Mouse (Mus musculus) erythroblast, embryonic 14.5 days (primary cell): ENCODE results near the gene Sv2a. TPM values are rescaled to one million over a fixed set of nuclear protein-coding genes. Genes with fewer than 3 reads are reported as not detected.

Experiments
- H3K27me3 ChIP-seq: 2 replicates; pipeline ENCODE4 v1.6.1; 2012; ENCODE audit warnings: inconsistent platforms; ENCODE audit not compliant: control insufficient read depth
- H3K36me3 ChIP-seq: 2 replicates; pipeline ENCODE4 v1.6.1; 2012; ENCODE audit warnings: mild to moderate bottlenecking, inconsistent platforms; ENCODE audit not compliant: control insufficient read depth
- H3K4me1 ChIP-seq: 2 replicates; pipeline ENCODE4 v1.6.1; 2012; ENCODE audit warnings: inconsistent platforms; ENCODE audit not compliant: control insufficient read depth
- H3K4me3 ChIP-seq: replicated peaks from 2 replicates; pipeline ENCODE3; 2012; ENCODE audit warnings: moderate library complexity, mild to moderate bottlenecking, inconsistent platforms
- H3K9me3 ChIP-seq: 2 replicates; pipeline ENCODE4 v1.6.1; 2012; ENCODE audit warnings: low read length, inconsistent platforms, mixed read lengths; ENCODE audit not compliant: control insufficient read depth
- GATA1 ChIP-seq: IDR thresholded peaks from 2 replicates; pipeline ENCODE4 v1.6.1; 2012; ENCODE audit warnings: low read length, inconsistent platforms, mixed read lengths
- TAL1 ChIP-seq: IDR thresholded peaks from 3 replicates; pipeline ENCODE4 v1.6.1; 2012; ENCODE audit warnings: low read length, inconsistent platforms, mixed read lengths
- polyA plus RNA-seq: library from polyadenylated mRNA; stranded (reverse); fragments of >175 nt; gene quantifications from 2 replicates; pipeline ENCODE4 v1.2.3, GENCODE M21; 2012

Sv2a gene
- not detected in 2 replicates for polyA plus RNA-seq

GRCm38 (mm10) chr3:96180727-96181477, at the start of gene Sv2a:
Gene Sv2a, plus strand, starts transcription at chr3:96181151.
- Histone ChIP-seq H3K4me3 (peak within 1 kb of the TSS; percentile 41), H3K4me1 (peaks cover 9% of the 10 kb centered on the region), H3K9me3 (no peaks in the 10 kb centered on the region), H3K27me3 (peaks cover 51% of the 10 kb centered on the region), H3K36me3 (peaks cover 32% of the 10 kb centered on the region)
- TF ChIP-seq GATA1 (no peak), TAL1 (no peak)

- Histone ChIP-seq H3K9me3 (no peaks in the 10 kb centered on the region), H3K36me3 (peaks cover 33% of the 10 kb centered on the region), H3K4me3 (no peak overlapping the region), H3K27me3 (no peaks in the 10 kb centered on the region), H3K4me1 (peaks cover 6% of the 10 kb centered on the region)
- TF ChIP-seq TAL1 (no peak), GATA1 (no peak)
Observed at GRCm38 (mm10) chr3:96132478-96132877, 48.5 kb upstream of the Sv2a start.

DNA sequence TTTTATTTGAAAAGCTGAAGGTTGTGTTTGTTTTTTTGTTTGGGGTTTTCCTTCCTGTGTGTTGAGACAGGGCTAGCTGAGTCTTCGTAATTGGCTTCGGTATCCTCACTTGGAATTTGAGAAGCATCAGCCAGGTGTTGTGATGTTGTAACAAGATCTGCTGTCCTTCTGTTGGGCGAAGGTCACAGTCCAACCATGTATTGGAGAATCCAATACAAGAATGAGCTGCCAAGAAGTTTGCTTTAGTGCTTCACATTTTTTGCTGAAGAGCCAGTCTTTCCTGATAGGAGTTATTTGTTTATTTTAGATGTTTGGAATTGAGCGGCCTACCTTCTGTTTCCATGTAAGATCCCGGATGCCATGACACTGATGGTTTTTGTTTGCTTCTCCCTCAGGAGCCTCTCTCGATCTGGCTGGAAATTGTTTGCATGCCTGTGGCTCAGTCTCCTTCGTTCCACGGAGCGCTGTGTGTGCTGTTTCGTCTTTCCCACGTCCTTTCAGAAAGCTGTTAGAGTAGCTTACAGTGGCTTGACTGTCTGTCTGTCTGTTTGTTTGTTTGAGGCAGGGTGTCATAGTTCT, 47.5 kb upstream of the Sv2a start:
- TF ChIP-seq TAL1 (no peak), GATA1 (no peak)
- no peak overlapping the region for H3K4me3 ChIP-seq
- no peaks in the 10 kb centered on the region for H3K27me3 ChIP-seq
- H3K4me1 ChIP-seq: peaks cover 6% of the 10 kb centered on the region
- no peaks in the 10 kb centered on the region for H3K9me3 ChIP-seq
- H3K36me3 ChIP-seq: peaks cover 42% of the 10 kb centered on the region

GRCm38 (mm10) chr3:96135011-96135410, 45.9 kb upstream of the Sv2a start:
- Histone ChIP-seq H3K36me3 (peaks cover 50% of the 10 kb centered on the region), H3K9me3 (no peaks in the 10 kb centered on the region), H3K27me3 (no peaks in the 10 kb centered on the region), H3K4me3 (no peak overlapping the region), H3K4me1 (peaks cover under 1% of the 10 kb centered on the region; the same call in 1 of the 2 replicates)
- no peak for TF ChIP-seq TAL1
- TF ChIP-seq GATA1: no peak

- Histone ChIP-seq H3K36me3 (peaks cover 90% of the 10 kb centered on the region), H3K4me1 (peaks cover 6% of the 10 kb centered on the region)
- TF ChIP-seq TAL1 (no peak), GATA1 (no peak)
Observed at GRCm38 (mm10) chr3:96147950-96148349, 33.0 kb upstream of the Sv2a start.

DNA sequence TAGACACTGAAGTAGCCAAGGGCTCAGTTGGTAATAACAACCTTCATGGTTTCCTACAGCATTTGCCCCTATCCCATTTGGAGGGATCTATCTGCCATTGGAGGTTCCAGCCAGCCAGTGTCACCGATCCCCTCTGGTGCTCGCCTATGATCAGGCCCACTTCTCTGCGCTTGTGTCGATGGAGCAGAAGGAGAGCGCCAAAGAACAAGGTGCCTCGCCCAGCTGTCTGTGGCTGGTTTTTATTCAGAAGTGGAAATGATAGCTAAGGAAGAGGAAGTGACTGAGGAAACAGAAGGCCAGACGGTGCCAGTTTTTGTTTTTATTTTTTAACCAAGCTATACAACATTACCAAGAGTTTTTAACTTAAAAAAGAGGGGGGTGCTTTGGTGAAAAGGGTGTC, 29.1 kb upstream of the Sv2a start:
- peaks cover 6% of the 10 kb centered on the region for H3K4me1 ChIP-seq
- no peaks in the 10 kb centered on the region for H3K27me3 ChIP-seq
- peaks cover 84% of the 10 kb centered on the region for H3K36me3 ChIP-seq
- TF ChIP-seq TAL1 (no peak), GATA1 (no peak)
- no peak overlapping the region for H3K4me3 ChIP-seq
- H3K9me3 ChIP-seq: no peaks in the 10 kb centered on the region

More at GRCm38 (mm10) chr3:96147950-96148349, 33.0 kb upstream of the Sv2a start:
- no peak overlapping the region for H3K4me3 ChIP-seq
- H3K9me3 ChIP-seq: no peaks in the 10 kb centered on the region
- H3K27me3 ChIP-seq: no peaks in the 10 kb centered on the region

DNA sequence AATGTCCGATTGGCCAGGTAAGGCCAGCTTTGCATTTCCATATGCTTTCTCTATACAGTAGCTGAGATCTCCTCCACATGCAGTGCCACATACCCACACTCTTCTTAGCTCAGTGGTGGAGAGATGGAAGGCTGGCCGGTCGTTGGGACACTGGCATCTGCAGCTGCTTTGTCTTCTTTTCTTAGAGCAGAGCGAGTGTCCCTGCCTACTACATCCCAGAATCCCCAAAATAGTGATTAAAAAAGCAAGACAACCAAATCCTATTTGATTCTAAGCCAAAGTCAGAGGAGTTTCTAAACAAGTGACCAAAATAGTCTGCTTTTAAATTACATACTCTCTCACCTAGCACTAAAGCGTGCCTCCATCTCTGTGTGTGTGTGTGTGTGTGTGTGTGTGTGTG, 28.3 kb upstream of the Sv2a start:
- Histone ChIP-seq H3K4me1 (peaks cover 4% of the 10 kb centered on the region), H3K4me3 (no peak overlapping the region), H3K9me3 (no peaks in the 10 kb centered on the region), H3K36me3 (peaks cover 77% of the 10 kb centered on the region), H3K27me3 (no peaks in the 10 kb centered on the region)
- TF ChIP-seq GATA1 (no peak), TAL1 (no peak)

DNA sequence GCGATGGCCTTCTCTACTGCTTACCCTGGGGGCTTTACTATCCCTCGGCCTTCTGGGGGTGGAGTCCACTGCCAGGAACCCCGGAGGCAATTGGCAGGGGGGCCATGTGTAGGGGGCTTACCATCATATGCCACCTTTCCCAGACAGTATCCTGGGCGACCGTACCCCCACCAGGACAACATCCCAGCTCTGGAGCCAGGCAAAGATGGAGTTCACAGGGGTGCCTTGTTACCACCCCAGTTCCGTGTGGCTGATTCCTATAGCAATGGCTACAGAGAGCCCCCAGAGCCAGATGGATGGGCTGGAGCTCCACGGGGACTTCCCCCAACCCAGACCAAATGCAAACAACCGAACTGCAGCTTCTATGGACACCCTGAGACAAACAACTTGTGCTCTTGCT, 25.4 kb upstream of the Sv2a start:
- Histone ChIP-seq H3K27me3 (peaks cover 18% of the 10 kb centered on the region), H3K9me3 (no peaks in the 10 kb centered on the region), H3K4me1 (0 out of 2 replicates have a peak, but pooled peaks cover 1% of the 10 kb centered on the region), H3K4me3 (no peak overlapping the region), H3K36me3 (peaks cover 56% of the 10 kb centered on the region)
- no peak for TF ChIP-seq TAL1
- no peak for TF ChIP-seq GATA1

DNA sequence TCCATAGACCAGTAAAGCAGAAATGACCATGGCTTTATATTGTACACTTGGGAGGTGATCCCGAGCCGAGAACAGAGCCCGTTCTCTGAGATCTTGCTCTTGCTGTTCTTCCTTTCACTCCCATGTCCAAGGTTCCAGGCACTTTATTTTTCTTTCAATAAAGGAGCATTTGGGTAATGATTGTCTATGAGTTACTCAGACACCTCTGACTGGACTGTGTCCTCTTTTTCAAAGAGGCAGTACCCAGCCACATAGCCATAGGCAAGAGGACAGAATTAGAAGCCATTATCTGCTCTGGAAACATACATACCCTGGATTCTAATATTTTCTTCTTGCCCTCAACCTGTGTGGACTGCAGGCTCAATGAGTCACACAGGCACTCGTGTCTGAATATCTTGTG, 21.1 kb upstream of the Sv2a start:
- peaks cover 3% of the 10 kb centered on the region; the same call in 1 of the 2 replicates for H3K4me1 ChIP-seq
- no peak overlapping the region for H3K4me3 ChIP-seq
- H3K36me3 ChIP-seq: peaks cover 13% of the 10 kb centered on the region
- H3K9me3 ChIP-seq: no peaks in the 10 kb centered on the region
- H3K27me3 ChIP-seq: peaks cover 62% of the 10 kb centered on the region
- TF ChIP-seq GATA1: no peak
- no peak for TF ChIP-seq TAL1
